Mouse (Mus musculus) hindbrain, embryonic 13.5 days (tissue): ENCODE results near the gene Srgn. TPM values are rescaled to one million over a fixed set of nuclear protein-coding genes. Genes with fewer than 3 reads are reported as not detected.
"Not testable (repeated sequence)": the region's sequence is repeated elsewhere in the genome, so short reads cannot be mapped to it uniquely, and the experiment has no call there.

ENCODE experiments used
- ATAC-seq: fragments of 200-750 bp; cut with Nextera tagmentation; 2 replicates; pipeline ENCODE4 v1.8.0; 2017; ENCODE audit warnings: moderate TSS enrichment; ENCODE audit not compliant: low FRiP score
- H3K27ac ChIP-seq: fragments of 300-500 bp; sonication (generic); 2 replicates; pipeline ENCODE4 v1.5.1; 2015; ENCODE audit warnings: inconsistent platforms, mild to moderate bottlenecking, moderate library complexity
- H3K27me3 ChIP-seq: fragments of 300-500 bp; sonication (generic); 2 replicates; pipeline ENCODE4 v1.6.1; 2015; ENCODE audit warnings: mild to moderate bottlenecking, inconsistent platforms
- H3K36me3 ChIP-seq: fragments of 300-500 bp; sonication (generic); 2 replicates; pipeline ENCODE4 v1.6.1; 2015; ENCODE audit warnings: mild to moderate bottlenecking, inconsistent platforms
- H3K4me1 ChIP-seq: fragments of 300-500 bp; sonication (generic); replicated peaks from 2 replicates; pipeline ENCODE4 v1.6.1; 2015; ENCODE audit warnings: inconsistent platforms
- H3K4me2 ChIP-seq: fragments of 300-500 bp; sonication (generic); 2 replicates; pipeline ENCODE4 v1.6.1; 2015; ENCODE audit warnings: inconsistent platforms, mild to moderate bottlenecking, moderate library complexity
- H3K4me3 ChIP-seq: fragments of 300-500 bp; sonication (generic); 2 replicates; pipeline ENCODE4 v1.5.1; 2015; ENCODE audit warnings: mild to moderate bottlenecking, inconsistent platforms
- H3K9ac ChIP-seq: fragments of 300-500 bp; sonication (generic); 2 replicates; pipeline ENCODE4 v1.6.1; 2015; ENCODE audit warnings: mild to moderate bottlenecking, inconsistent platforms
- H3K9me3 ChIP-seq: fragments of 300-500 bp; sonication (generic); 2 replicates; pipeline ENCODE4 v1.6.1; 2016; ENCODE audit warnings: inconsistent platforms
- WGBS: fragments of 180-500 bp; shearing (Covaris S2); methylation state at CpG from one replicate; pipeline ENCODE4 v1.1.7; 2015; 5-methylcytosine and 5-hydroxymethylcytosine counted together
- polyA plus RNA-seq: library from polyadenylated mRNA; unstranded; fragments of >200 nt; fragmentation: Nextera tagmentation; extraction: Ambion mirVana; gene quantifications from 2 replicates; pipeline ENCODE4 v1.2.1, GENCODE M21; 2015

The Srgn gene
- polyA plus RNA-seq, 1 experiment from 2014 or later: 8.3 TPM

DNA sequence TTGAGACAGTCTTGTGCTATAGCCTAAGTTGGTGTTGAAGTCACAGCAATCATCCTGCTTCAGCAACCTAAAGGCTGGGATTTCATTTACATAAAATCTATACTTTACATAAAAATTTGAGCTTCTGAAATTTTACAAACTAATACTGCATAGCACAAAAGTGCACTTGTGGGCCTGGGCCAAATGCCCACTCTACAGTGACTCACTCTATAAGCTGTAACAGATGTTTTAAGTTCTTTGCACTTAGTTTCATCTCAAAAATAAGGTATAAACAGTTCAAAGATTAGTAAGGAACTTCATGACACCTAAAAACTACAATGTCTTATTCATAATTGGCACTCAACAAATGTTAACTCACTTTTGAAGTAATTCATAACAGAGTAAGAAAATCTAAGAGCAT lies 65.9 kb downstream of the Srgn start:
- ATAC-seq: no peak
- H3K4me1 ChIP-seq: no peaks in the 10 kb centered on the region
- H3K4me3 ChIP-seq: no peak overlapping the region
- no peaks in the 10 kb centered on the region for H3K9me3 ChIP-seq
- H3K36me3 ChIP-seq: peaks cover 67% of the 10 kb centered on the region
- H3K27ac ChIP-seq: no peak overlapping the region
- H3K4me2 ChIP-seq: no peak overlapping the region
- no peaks in the 10 kb centered on the region for H3K27me3 ChIP-seq
- H3K9ac ChIP-seq: no peak overlapping the region

DNA sequence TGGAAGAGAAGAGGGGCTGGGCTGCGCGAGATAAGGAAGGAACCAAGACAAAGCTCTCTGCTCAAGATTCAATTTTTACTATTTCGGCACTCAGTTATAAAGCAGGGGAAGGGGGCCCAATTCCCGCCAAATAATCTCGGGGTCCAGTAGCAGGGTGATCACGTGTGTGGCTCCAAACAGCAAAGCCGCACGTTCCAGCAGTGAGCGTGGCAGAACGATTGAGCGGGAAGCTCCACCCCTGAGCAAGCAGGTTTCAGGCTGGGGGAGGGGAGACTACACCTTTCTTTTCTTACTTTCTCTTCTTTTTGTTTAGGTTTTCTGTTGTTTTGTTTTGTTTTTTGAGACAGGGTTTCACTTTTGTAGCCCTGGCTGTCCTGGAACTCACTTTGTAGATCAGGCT lies 75.2 kb downstream of the Srgn start:
- not testable (repeated sequence) for H3K9ac ChIP-seq, H3K4me3 ChIP-seq, H3K27me3 ChIP-seq, ATAC-seq, H3K9me3 ChIP-seq, H3K27ac ChIP-seq, H3K4me2 ChIP-seq
- Histone ChIP-seq H3K36me3 (peaks cover 26% of the 10 kb centered on the region), H3K4me1 (peaks cover 20% of the 10 kb centered on the region)
- 76% methylated on average over 11 of the region's 11 CpGs for WGBS

DNA sequence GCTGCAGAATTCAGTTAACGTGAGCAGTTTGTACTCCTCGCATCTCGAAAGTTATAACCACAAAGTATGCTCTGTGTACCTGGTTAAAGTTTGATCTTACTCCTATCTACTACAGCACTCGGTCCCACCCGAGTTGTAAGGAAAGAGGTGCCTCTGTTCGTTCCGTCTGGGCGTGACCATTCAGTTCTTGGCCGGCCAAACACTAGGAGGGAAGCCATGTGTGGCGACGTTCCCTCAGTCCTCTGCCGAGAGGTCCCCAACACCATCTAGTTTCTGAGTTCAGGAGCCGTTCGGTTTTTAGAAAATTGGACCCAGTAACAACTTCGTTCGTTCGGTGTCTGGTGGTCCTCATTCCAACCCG lies 77.0 kb downstream of the Srgn start:
- H3K27ac ChIP-seq: peak overlapping the region; percentile 94
- peaks cover 20% of the 10 kb centered on the region for H3K4me1 ChIP-seq
- peaks cover 28% of the 10 kb centered on the region for H3K36me3 ChIP-seq
- H3K4me2 ChIP-seq: peak overlapping the region; percentile 84
- 37% methylated on average over 18 of the region's 18 CpGs for WGBS
- peak overlapping the region; percentile 96 for H3K4me3 ChIP-seq
- H3K9me3 ChIP-seq: no peaks in the 10 kb centered on the region
- ATAC-seq: no peak
- peak overlapping the region; percentile 98 for H3K9ac ChIP-seq
- H3K27me3 ChIP-seq: no peaks in the 10 kb centered on the region

DNA sequence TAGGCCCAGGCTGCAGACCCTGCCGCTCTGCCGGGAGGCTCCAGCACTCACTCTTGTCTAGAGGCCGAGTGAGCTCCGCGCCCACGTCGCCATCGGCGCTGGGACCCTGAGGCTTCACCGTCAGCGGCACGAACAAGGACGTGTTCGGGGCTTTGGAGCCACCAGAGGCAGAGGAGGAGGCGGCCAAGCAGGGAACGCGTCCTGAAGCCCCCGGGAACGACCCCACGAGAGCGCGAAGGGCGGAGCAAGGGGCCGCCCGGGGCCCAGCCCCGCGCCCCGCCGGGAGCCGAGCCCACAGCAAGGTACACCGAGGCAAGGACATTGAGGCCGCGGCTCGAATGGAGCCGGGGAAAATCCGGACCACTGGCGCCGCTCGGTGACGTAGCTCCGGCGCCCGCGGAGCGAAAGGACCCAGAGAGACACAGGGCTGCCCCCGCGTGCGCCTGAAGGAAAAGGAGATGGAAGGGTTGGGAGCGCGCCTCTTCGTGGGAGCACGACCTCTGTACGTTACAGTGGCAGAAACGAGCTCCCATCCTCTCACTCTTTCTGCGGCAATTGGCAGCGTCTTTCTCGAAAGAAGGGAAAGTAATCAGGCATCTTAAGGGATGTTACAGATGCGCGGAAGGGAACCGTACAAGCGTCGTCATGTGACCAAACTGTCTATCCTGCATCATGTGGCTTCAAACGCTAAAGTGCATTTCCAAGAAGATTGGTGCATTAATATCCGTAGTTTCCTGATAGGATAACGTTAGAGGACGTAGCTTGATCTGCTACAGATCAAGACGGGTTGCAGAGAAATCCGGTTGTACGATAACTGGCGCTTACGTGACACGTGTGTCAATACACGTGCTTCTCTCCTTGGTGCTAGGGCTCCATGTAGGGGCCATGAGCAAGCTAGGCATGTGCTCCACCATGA lies 77.6 kb downstream of the Srgn start, which contains the start of the genes 4930507D05Rik and Supv3l1:
Gene 4930507D05Rik, plus strand, starts transcription at position 126 of the 916 bp plus-strand sequence.
Gene Supv3l1, minus strand, starts transcription at position 375 of the 916 bp plus-strand sequence.
- ATAC-seq: peak; percentile 92

More for the DNA sequence above, 77.6 kb downstream of the Srgn start, which contains the start of the genes 4930507D05Rik and Supv3l1:
- Histone ChIP-seq H3K9ac (peak within 1 kb of the TSS; percentile 98), H3K36me3 (peaks cover 31% of the 10 kb centered on the region), H3K4me2 (peak within 1 kb of the TSS; percentile 84), H3K4me1 (peaks cover 20% of the 10 kb centered on the region), H3K27me3 (no peaks in the 10 kb centered on the region), H3K9me3 (no peaks in the 10 kb centered on the region), H3K4me3 (peak within 1 kb of the TSS; percentile 96), H3K27ac (peak within 1 kb of the TSS; percentile 94)
- WGBS: under 1% methylated on average over 73 of the region's 73 CpGs

Other genes starting within 250 kb of the Srgn start
- 83.4 and 93.0 TPM in 2 replicates for gene Hk1, start 147.5 kb downstream of the Srgn start, polyA plus RNA-seq
- gene Hkdc1, start 105.0 kb downstream of the Srgn start, polyA plus RNA-seq: 0.70 and 0.89 TPM in 2 replicates
- gene 4930507D05Rik, start 78.0 kb downstream of the Srgn start, polyA plus RNA-seq: 1.4 and 1.6 TPM in 2 replicates
- 19.9 and 21.8 TPM in 2 replicates for gene Supv3l1, start 77.7 kb downstream of the Srgn start, polyA plus RNA-seq
- gene Vps26a, start 40.6 kb downstream of the Srgn start, polyA plus RNA-seq: 65.1 and 65.4 TPM in 2 replicates
- 66.8 and 68.0 TPM in 2 replicates for gene Kif1bp, start 51.0 kb upstream of the Srgn start, polyA plus RNA-seq
- gene Ddx21, start 74.8 kb upstream of the Srgn start, polyA plus RNA-seq: 17.1 and 17.7 TPM in 2 replicates
- 92.3 and 93.7 TPM in 2 replicates for gene Ddx50, start 123.8 kb upstream of the Srgn start, polyA plus RNA-seq
- 2.1 and 3.0 TPM in 2 replicates for gene Stox1, start 198.7 kb upstream of the Srgn start, polyA plus RNA-seq